Mouse (Mus musculus) heart, embryonic 13.5 days (tissue): ENCODE data around the gene Rapsn. TPM values are rescaled to one million over a fixed set of nuclear protein-coding genes. Genes with fewer than 3 reads are reported as not detected.
A peak's percentile ranks its signal among the peaks of the same experiment; 100 is the strongest.

ENCODE experiments used
- ATAC-seq: fragments of 200-750 bp; cut with Nextera tagmentation; 2 replicates; pipeline ENCODE4 v1.8.0; 2017; ENCODE audit warnings: moderate TSS enrichment; ENCODE audit not compliant: insufficient number of reproducible peaks, low FRiP score, low TSS enrichment; ENCODE audit errors: extremely low read depth
- H3K27ac ChIP-seq: fragments of 300-500 bp; sonication (generic); replicated peaks from 2 replicates; pipeline ENCODE4 v1.5.1; 2015; ENCODE audit warnings: moderate library complexity, mild to moderate bottlenecking, inconsistent platforms
- H3K27me3 ChIP-seq: fragments of 300-500 bp; sonication (generic); replicated peaks from 2 replicates; pipeline ENCODE4 v1.6.1; 2015; ENCODE audit warnings: mild to moderate bottlenecking, inconsistent platforms
- H3K36me3 ChIP-seq: fragments of 300-500 bp; sonication (generic); 2 replicates; pipeline ENCODE4 v1.6.1; 2015; ENCODE audit warnings: mild to moderate bottlenecking, inconsistent platforms
- H3K4me1 ChIP-seq: fragments of 300-500 bp; sonication (generic); 2 replicates; pipeline ENCODE4 v1.6.1; 2015; ENCODE audit warnings: inconsistent platforms
- H3K4me2 ChIP-seq: fragments of 300-500 bp; sonication (generic); 2 replicates; pipeline ENCODE4 v1.6.1; 2015; ENCODE audit warnings: inconsistent platforms, mild to moderate bottlenecking, moderate library complexity
- H3K4me3 ChIP-seq: fragments of 300-500 bp; sonication (generic); 2 replicates; pipeline ENCODE4 v1.5.1; 2015; ENCODE audit warnings: moderate library complexity, mild to moderate bottlenecking, inconsistent platforms
- H3K9ac ChIP-seq: fragments of 300-500 bp; sonication (generic); 2 replicates; pipeline ENCODE4 v1.6.1; 2015; ENCODE audit warnings: inconsistent platforms, mild to moderate bottlenecking, moderate library complexity
- H3K9me3 ChIP-seq: fragments of 300-500 bp; sonication (generic); 2 replicates; pipeline ENCODE4 v1.6.1; 2016; ENCODE audit warnings: inconsistent platforms
- WGBS: fragments of 180-500 bp; shearing (Covaris S2); methylation state at CpG from one replicate; pipeline ENCODE4 v1.1.7; 2015; ENCODE audit warnings: mixed read lengths; 5-methylcytosine and 5-hydroxymethylcytosine counted together
- polyA plus RNA-seq: library from polyadenylated mRNA; unstranded; fragments of >200 nt; fragmentation: Nextera tagmentation; extraction: Ambion mirVana; gene quantifications from 2 replicates; pipeline ENCODE4 v1.2.1, GENCODE M21; 2015

Rapsn gene
- polyA plus RNA-seq, 1 experiment from 2014 or later: 21.2 TPM

DNA sequence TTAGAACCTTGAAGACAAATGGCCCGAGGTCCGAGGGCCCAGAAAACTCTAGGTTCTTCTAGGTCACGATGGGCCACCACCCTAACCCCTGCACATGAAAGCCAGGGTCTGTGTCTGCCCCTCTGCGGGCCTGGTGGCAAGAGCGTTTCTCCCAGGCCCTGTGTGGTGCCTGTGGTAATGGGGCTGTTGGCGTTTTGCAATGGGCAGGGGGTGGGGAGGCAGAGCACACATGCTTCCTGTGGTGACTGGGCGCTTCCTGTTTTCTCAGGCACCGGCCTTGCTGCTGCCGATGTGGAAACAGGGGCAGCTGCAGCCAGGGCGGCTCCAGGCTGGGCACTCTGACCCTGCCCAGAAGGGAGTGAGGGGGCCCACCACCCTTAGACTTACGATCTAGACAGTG is 47.4 kb downstream of the Rapsn start:
- Histone ChIP-seq H3K4me3 (no peak overlapping the region), H3K27ac (peak overlapping the region; percentile 45; the same call in 1 of the 2 replicates), H3K4me2 (no peak overlapping the region), H3K36me3 (no peaks in the 10 kb centered on the region), H3K27me3 (peaks cover under 1% of the 10 kb centered on the region; the same call in 1 of the 2 replicates), H3K9me3 (no peaks in the 10 kb centered on the region), H3K9ac (no peak overlapping the region), H3K4me1 (peaks cover 14% of the 10 kb centered on the region)
- WGBS: 53% methylated on average over 11 of the region's 11 CpGs
- no peak for ATAC-seq

DNA sequence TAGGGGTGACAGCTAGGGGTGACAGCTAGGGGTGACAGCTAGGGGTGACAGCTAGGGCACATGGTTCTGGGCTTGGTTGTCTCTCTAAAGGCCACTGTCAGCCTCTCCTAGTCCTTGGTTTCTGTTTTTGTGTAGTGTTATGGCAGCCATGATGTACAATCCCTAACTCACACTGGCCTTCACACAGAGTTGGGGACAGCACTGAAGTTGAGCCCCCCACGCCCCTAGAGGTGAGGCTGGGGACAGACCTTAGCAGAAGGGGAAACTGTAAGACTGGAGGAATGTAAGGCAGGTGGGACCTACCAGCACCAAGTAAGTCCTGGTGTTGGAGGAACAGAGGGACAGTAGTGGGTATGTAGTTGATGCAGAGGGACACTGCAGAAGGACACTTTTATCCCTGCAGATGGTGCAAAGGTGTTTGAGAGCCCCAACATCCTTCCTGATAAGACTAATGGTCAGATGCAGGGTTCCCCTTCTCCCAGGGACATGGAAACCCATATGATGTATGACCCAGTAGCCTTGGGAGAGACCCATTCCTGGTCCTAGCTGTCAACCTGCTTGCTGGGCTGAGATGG is 48.0 kb downstream of the Rapsn start:
- Histone ChIP-seq H3K4me3 (no peak overlapping the region), H3K27ac (peak overlapping the region; percentile 45; the same call in 1 of the 2 replicates), H3K4me1 (peaks cover 11% of the 10 kb centered on the region), H3K27me3 (peaks cover 3% of the 10 kb centered on the region; the same call in 1 of the 2 replicates), H3K36me3 (no peaks in the 10 kb centered on the region), H3K4me2 (no peak overlapping the region), H3K9ac (no peak overlapping the region), H3K9me3 (no peaks in the 10 kb centered on the region)
- 40% methylated on average over 1 of the region's 1 CpGs for WGBS
- ATAC-seq: no peak

DNA sequence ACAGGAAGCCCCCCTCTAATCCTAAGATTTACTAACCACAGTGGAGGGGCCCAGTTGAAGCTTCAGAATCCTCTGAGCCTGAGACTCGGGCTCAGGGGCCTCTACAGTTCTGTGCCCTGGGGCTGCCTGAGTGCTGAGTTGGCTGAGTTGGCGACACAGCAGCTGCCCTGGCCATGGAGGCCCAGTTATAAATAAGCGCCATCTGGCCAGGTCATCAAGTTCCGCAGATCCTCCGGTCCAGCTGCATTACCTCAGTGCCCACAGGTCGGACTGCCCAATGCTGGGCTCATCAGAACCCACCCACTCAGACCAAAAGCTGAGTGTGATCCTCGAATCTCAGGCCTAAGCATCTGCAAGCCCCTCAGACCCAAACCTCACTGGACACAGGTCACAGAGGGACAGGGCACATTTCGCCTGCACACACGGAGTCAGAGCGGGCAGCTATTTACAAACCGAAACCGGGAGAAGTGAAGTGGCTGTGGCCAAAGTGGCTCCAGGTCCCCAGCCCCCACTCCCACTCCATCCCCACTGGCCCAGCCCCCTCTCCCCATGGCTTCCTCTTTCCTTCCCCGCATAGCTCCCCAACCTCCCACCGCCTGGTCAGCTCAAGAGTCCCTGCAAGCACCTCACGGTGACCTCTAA is 48.9 kb downstream of the Rapsn start:
- H3K9ac ChIP-seq: no peak overlapping the region

DNA sequence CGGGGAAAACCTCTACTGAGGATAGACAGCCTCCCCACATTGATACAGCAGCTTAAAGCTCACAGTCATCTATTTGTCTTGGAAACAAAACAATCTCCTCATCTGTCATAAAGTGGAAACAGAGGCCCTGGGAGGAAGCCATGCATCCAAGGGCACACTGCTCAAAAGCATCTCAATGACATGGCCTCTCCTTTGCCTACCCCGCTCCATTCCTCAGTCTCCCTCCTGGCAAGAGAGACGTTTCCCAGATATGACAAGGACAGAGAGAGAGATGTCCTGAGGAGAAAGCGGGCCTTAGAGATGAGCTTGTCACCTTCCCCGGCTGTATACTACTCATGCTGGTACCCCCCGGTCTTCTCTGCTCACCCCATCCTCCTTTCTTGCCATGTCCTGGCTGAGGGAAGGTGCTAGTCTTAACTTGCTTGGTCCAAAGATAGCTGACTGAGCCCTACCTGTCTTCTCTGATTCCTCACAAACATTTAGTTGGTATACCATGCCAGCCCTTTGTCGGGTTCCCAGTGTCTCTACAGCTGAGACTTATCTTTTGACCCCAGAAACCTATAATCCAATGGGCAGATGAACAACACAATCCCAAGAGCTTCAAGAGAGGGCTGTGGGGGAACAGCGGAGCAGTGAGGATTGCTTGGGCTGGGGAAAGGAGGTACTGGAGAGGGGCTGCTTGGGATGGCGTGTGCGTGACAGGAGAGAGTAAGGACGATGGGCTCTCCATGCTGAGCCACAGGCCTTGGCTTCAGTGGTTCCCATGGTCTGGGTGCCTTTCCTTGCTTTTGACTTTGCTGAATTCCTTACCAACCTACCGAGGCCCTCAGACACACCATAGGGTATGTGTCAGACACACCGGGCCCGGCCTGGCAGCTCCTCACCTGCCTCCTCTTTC is 50.3 kb downstream of the Rapsn start:
- no peak for ATAC-seq
- Histone ChIP-seq H3K4me2 (no peak overlapping the region), H3K27ac (no peak overlapping the region), H3K9me3 (no peaks in the 10 kb centered on the region), H3K4me3 (no peak overlapping the region), H3K36me3 (no peaks in the 10 kb centered on the region), H3K27me3 (peaks cover 3% of the 10 kb centered on the region; the same call in 1 of the 2 replicates), H3K9ac (no peak overlapping the region), H3K4me1 (0 out of 2 replicates have a peak, but pooled peaks cover 5% of the 10 kb centered on the region)
- WGBS: 79% methylated on average over 14 of the region's 14 CpGs

More for the DNA sequence above, 48.9 kb downstream of the Rapsn start:
- no peaks in the 10 kb centered on the region for H3K9me3 ChIP-seq
- H3K36me3 ChIP-seq: no peaks in the 10 kb centered on the region
- H3K4me2 ChIP-seq: no peak overlapping the region
- WGBS: 78% methylated on average over 15 of the region's 15 CpGs
- peaks cover 5% of the 10 kb centered on the region for H3K4me1 ChIP-seq
- H3K27ac ChIP-seq: no peak overlapping the region
- no peak overlapping the region for H3K4me3 ChIP-seq
- H3K27me3 ChIP-seq: peaks cover 3% of the 10 kb centered on the region; the same call in 1 of the 2 replicates
- no peak for ATAC-seq

DNA sequence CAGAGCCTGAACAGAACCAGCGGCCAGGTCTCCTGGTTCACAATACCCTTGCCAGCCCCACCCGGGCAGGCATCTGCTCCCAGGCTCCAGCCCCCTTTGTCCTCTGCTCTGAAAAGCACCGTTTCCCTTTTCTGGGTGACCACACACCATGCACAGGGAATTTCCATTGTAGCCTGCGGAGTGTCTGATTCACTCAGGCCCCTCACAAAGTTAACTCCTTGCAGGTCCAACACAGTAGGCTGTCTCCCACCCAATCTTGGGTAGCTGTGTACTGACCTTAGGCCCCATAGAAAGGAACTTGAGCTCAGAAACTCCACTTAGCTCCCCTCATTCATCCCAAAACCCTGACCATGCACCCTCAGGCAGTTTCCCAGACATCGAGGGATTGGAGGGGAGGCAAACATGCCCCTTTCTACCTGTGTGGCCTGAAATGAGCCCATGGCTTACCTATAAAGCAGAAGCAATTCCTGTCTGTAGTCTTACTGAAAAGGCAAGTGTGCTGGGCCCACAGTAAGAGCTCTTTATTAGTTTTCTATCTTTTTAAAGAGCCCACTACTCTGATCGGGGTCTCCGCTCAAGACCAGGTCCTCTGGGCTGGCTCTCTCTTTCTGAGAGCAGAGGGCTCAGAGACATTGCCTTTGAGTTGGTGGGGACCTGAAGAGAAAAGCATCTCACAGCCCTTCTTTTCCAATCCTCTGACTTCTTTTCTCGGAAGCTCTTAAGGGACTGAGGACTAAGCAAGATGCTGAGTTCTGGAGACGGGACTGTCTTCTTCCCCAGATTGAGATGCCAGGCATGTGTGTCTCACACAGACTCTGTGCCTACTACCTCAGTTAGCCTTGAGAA is 51.2 kb downstream of the Rapsn start:
- Histone ChIP-seq H3K9ac (no peak overlapping the region), H3K36me3 (no peaks in the 10 kb centered on the region), H3K9me3 (no peaks in the 10 kb centered on the region), H3K27me3 (peaks cover 3% of the 10 kb centered on the region; the same call in 1 of the 2 replicates), H3K4me3 (no peak overlapping the region), H3K4me2 (no peak overlapping the region), H3K27ac (no peak overlapping the region), H3K4me1 (0 out of 2 replicates have a peak, but pooled peaks cover 5% of the 10 kb centered on the region)
- 70% methylated on average over 9 of the region's 9 CpGs for WGBS
- no peak for ATAC-seq

DNA sequence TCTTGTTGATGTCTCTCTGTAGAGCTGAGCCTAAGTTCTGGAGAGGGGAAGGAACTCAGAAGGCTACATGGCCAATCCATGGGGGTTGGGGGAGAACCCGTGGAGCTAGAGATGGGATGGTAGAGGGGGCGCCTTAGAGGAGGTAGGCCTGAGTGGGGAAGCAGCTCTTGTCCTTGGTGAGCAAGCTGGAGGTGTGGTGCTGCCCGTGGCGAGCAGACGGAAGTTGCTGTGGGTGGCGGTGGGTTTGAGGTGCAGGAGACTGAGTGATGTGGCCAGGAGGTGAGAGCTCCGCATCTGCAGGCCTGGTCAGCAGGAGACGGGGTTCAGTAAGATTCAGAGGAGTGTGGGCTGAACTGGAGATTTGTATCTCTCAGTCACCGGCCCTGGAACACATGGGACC is 52.0 kb downstream of the Rapsn start:
- Histone ChIP-seq H3K27ac (no peak overlapping the region), H3K36me3 (no peaks in the 10 kb centered on the region), H3K9ac (no peak overlapping the region), H3K9me3 (no peaks in the 10 kb centered on the region), H3K4me1 (0 out of 2 replicates have a peak, but pooled peaks cover 5% of the 10 kb centered on the region), H3K4me2 (no peak overlapping the region), H3K4me3 (no peak overlapping the region), H3K27me3 (peaks cover 3% of the 10 kb centered on the region; the same call in 1 of the 2 replicates)
- ATAC-seq: no peak
- 80% methylated on average over 9 of the region's 9 CpGs for WGBS

DNA sequence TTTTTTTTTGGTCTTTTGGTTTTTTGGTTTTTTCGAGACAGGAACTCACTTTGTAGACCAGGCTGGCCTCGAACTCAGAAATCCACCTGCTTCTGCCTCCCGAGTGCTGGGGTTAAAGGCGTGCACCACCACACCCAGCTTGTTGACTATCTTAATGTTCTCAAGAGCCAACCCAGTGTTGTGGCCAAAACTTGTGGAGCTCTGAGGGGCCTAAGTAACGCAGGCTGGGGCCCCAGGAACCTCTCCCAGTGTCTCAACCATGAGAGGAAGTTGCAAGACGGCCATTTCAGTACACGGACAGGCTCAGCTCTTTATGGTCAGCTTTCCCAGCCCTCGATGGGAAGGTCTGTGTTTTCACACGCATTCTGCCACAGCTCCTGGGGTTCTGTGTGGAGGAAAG is 53.6 kb downstream of the Rapsn start:
- Histone ChIP-seq H3K27me3 (peaks cover 3% of the 10 kb centered on the region; the same call in 1 of the 2 replicates), H3K27ac (no peak overlapping the region), H3K4me2 (no peak overlapping the region), H3K4me3 (no peak overlapping the region), H3K36me3 (no peaks in the 10 kb centered on the region), H3K4me1 (no peaks in the 10 kb centered on the region), H3K9me3 (no peaks in the 10 kb centered on the region), H3K9ac (no peak overlapping the region)
- ATAC-seq: no peak
- 73% methylated on average over 9 of the region's 9 CpGs for WGBS

DNA sequence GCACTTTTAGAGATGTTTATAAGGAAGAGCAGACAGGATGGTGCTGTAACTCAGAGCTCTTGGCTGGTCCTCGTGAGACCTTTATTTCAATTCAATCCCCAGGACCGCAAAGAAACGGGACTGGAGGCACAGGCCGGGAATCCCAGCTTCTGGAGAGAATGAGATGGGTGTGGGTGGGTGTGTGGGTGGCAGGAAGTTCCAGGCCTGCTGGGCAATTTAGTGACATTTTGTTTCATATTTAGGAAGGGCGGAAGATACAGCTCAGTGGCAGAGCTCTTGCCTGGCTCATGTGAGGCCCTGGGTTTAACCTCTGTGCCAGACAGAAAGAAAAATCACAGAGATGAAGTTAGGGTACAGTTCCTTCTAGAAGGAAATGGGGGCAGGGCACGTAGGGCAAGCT is 54.8 kb downstream of the Rapsn start:
- Histone ChIP-seq H3K27ac (no peak overlapping the region), H3K36me3 (no peaks in the 10 kb centered on the region), H3K4me1 (no peaks in the 10 kb centered on the region), H3K4me2 (no peak overlapping the region), H3K4me3 (no peak overlapping the region), H3K9ac (no peak overlapping the region), H3K27me3 (peaks cover 3% of the 10 kb centered on the region; the same call in 1 of the 2 replicates), H3K9me3 (no peaks in the 10 kb centered on the region)
- WGBS: 74% methylated on average over 6 of the region's 6 CpGs
- no peak for ATAC-seq

DNA sequence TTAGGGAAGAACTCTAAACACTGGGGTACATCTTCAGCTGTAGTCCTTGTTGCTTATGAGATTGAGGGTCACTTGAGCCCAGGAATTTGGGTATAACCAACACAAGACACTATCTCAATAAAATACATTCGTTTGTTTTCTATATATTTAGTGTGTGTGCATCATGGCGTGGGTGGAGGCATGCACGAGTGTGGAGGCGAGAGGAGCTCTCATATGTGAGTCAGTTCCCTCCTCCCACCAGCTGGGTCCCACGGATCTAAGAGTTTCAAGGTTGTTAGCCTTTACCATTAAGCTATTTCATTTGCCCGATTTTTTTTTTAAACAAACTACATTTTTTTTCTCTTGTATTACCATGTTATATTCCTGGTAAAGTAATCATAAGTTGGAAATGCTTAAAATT is 55.4 kb downstream of the Rapsn start:
- Histone ChIP-seq H3K4me2 (no peak overlapping the region), H3K9ac (no peak overlapping the region), H3K4me3 (no peak overlapping the region), H3K9me3 (no peaks in the 10 kb centered on the region), H3K27me3 (peaks cover 3% of the 10 kb centered on the region; the same call in 1 of the 2 replicates), H3K4me1 (no peaks in the 10 kb centered on the region), H3K36me3 (no peaks in the 10 kb centered on the region), H3K27ac (no peak overlapping the region)
- ATAC-seq: no peak
- 67% methylated on average over 6 of the region's 6 CpGs for WGBS
